Mouse (Mus musculus) megakaryocyte progenitor cell, adult 5-6 weeks (primary cell): ENCODE results near the gene Zfp280b. TPM values are rescaled to one million over a fixed set of nuclear protein-coding genes. Genes with fewer than 3 reads are reported as not detected.
"Not testable (repeated sequence)": the region's sequence is repeated elsewhere in the genome, so short reads cannot be mapped to it uniquely, and the experiment has no call there.

ENCODE experiments used
- ATAC-seq: replicated peaks from 2 replicates; pipeline ENCODE4 v1.8.0; 2016; ENCODE audit warnings: mild to moderate bottlenecking, moderate TSS enrichment, inconsistent platforms; ENCODE audit not compliant: poor library complexity
- total RNA-seq, 2 experiments: library from RNA; stranded (forward) in 1 of 2; stranded (reverse) in 1 of 2; fragments of 157-497, 149-512 nt in 1 of 2; fragments of 200-1000 nt in 1 of 2; gene quantifications; 2 replicates each; pipeline versions ENCODE4 v1.2.3 to v1.2.4; 2015 to 2017

Zfp280b gene
- total RNA-seq (2015) (7.4 and 8.7 TPM in 2 replicates), total RNA-seq (2017) (5.7 and 8.0 TPM in 2 replicates)

GRCm38 (mm10) chr10:76032402-76033118, at the start of gene Zfp280b:
Zfp280b (plus strand) TSS chr10:76032650.
- ATAC-seq, result peak; percentile 99

GRCm38 (mm10) chr10:75990430-75991042, 41.9 kb upstream of the Zfp280b start:
- no peak for ATAC-seq

GRCm38 (mm10) chr10:75993616-75994240, 38.7 kb upstream of the Zfp280b start:
- no peak for ATAC-seq

- not testable (repeated sequence) for ATAC-seq
Measured at GRCm38 (mm10) chr10:75994531-75995210, 37.8 kb upstream of the Zfp280b start.

- ATAC-seq, result no peak
Measured at GRCm38 (mm10) chr10:75995463-75995862, 37.0 kb upstream of the Zfp280b start.

- ATAC-seq, result no peak
Measured at GRCm38 (mm10) chr10:75996315-75996714, 36.1 kb upstream of the Zfp280b start.

GRCm38 (mm10) chr10:76001160-76001559, 31.3 kb upstream of the Zfp280b start:
- no peak for ATAC-seq

GRCm38 (mm10) chr10:76002101-76002521, 30.3 kb upstream of the Zfp280b start:
- no peak for ATAC-seq

- ATAC-seq, result no peak
Measured at GRCm38 (mm10) chr10:76002615-76003014, 29.8 kb upstream of the Zfp280b start.

GRCm38 (mm10) chr10:76003221-76003620, 29.2 kb upstream of the Zfp280b start:
- no peak for ATAC-seq

- no peak for ATAC-seq
Measured at GRCm38 (mm10) chr10:76006385-76006784, 26.1 kb upstream of the Zfp280b start.

GRCm38 (mm10) chr10:76009812-76010211, 22.6 kb upstream of the Zfp280b start:
- no peak for ATAC-seq

GRCm38 (mm10) chr10:76012922-76013321, 19.5 kb upstream of the Zfp280b start:
- ATAC-seq, result no peak

- ATAC-seq, result no peak
Measured at GRCm38 (mm10) chr10:76016886-76017285, 15.6 kb upstream of the Zfp280b start.

- ATAC-seq, result peak; percentile 55; the same call in 1 of the 2 replicates
Measured at GRCm38 (mm10) chr10:76021728-76022127, 10.7 kb upstream of the Zfp280b start.

- ATAC-seq, result no peak
Measured at GRCm38 (mm10) chr10:76023921-76024320, 8.5 kb upstream of the Zfp280b start.

- no peak for ATAC-seq
Measured at GRCm38 (mm10) chr10:76025470-76026190, 6.8 kb upstream of the Zfp280b start.

GRCm38 (mm10) chr10:76027127-76028015, 5.1 kb upstream of the Zfp280b start:
- no peak for ATAC-seq

- no peak for ATAC-seq
Measured at GRCm38 (mm10) chr10:76028016-76028366, 4.5 kb upstream of the Zfp280b start.

- ATAC-seq, result no peak
Measured at GRCm38 (mm10) chr10:76028396-76028795, 4.1 kb upstream of the Zfp280b start.
